12 mouse cellular contexts compared by ENCODE assay signal in the genomic region with DNA sequence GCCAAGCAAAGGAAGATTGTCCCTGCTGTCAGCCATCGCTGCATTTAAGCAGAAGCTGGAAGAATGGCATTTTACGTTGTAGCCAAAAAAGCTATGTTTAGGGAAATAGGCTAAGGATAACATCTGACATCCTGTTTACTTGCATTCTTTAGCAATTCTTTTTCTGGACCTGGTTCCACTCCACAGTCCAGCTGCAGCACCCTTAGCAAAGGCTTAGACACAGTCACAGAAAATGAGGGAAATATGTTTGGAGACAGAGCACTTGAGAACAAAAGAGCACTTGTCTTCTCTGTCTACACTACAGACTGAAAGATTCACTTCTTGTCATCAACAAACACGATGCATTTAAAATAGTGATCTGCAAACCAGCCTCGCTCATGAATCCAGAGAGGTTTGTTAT. TPM values are rescaled to one million over a fixed set of nuclear protein-coding genes. Genes with fewer than 3 reads are reported as not detected.
DNase-seq lines count a peak whose midpoint lies in the region; ATAC-seq and TF ChIP-seq lines count a peak whose summit lies in the region.
"Had no signal": no experiment of that assay in that cellular context is flagged by ENCODE, and none has a peak within 500 bp of the region (broad histone marks: within the 10 kb centered on the region; RNA-seq: fewer than 3 reads in every experiment).

No protein-coding gene starts in this region.

- WGBS in heart, embryonic 12.5 days = 47% methylated on average over 4 of the region's 4 CpGs
- WGBS in liver, embryonic 12.5 days (ENCODE audit: insufficient replicate concordance) = 58% methylated on average over 4 of the region's 4 CpGs
- WGBS in bone marrow, adult 2 months = 47% methylated on average over 4 of the region's 4 CpGs
- WGBS in liver, embryonic 15.5 days (ENCODE audit: insufficient replicate concordance) = 60% methylated on average over 4 of the region's 4 CpGs

- ATAC-seq in heart, embryonic 12.5 days (ENCODE audit: insufficient number of reproducible peaks, low FRiP score) = no peak
- no peak for ATAC-seq in liver, embryonic 12.5 days
- no peak for ATAC-seq in liver, embryonic 15.5 days (ENCODE audit: insufficient read depth)

- no peak for DNase-seq in heart, postnatal 14 days
- no peak for DNase-seq in liver
- no peak for DNase-seq in testis, postnatal 10 days (ENCODE audit: low spot score)
- no peak for DNase-seq in yolk sac, embryonic 10.5 days (ENCODE audit: low spot score)
- DNase-seq: adrenal gland, adult 2 months had no signal

- no peak overlapping the region for H3K4me3 ChIP-seq in heart, embryonic 12.5 days
- H3K4me3 ChIP-seq in liver, embryonic 12.5 days = no peak overlapping the region
- no peak overlapping the region for H3K4me3 ChIP-seq in bone marrow, adult 2 months (replicated peaks; ENCODE audit: control insufficient read depth, low read depth, low read length)
- no peak overlapping the region for H3K4me3 ChIP-seq in liver, embryonic 15.5 days (replicated peaks)
- H3K4me3 ChIP-seq: left cerebral cortex, adult 2 months; neural tube, embryonic 13.5 days had no signal

- no peak for TF ChIP-seq POLR2A in bone marrow, adult 2 months (IDR thresholded peaks at IDR 0.05; ENCODE audit: borderline replicate concordance, control insufficient read depth, low read depth, low read length)

- no peaks in the 10 kb centered on the region for H3K36me3 ChIP-seq in heart, embryonic 12.5 days
- H3K36me3 ChIP-seq in liver, embryonic 12.5 days = no peaks in the 10 kb centered on the region
- no peaks in the 10 kb centered on the region for H3K36me3 ChIP-seq in liver, embryonic 15.5 days (replicated peaks)
- H3K36me3 ChIP-seq: neural tube, embryonic 13.5 days had no signal

- H3K4me1 ChIP-seq in heart, embryonic 12.5 days (replicated peaks) = no peaks in the 10 kb centered on the region; the same call in 1 of the 2 replicates
- H3K4me1 ChIP-seq in liver, embryonic 12.5 days = no peaks in the 10 kb centered on the region
- H3K4me1 ChIP-seq in bone marrow, adult 2 months (ENCODE audit: control insufficient read depth, insufficient read depth, low read length) = no peaks in the 10 kb centered on the region
- H3K4me1 ChIP-seq in liver, embryonic 15.5 days (replicated peaks) = no peaks in the 10 kb centered on the region
- H3K4me1 ChIP-seq: neural tube, embryonic 13.5 days had no signal

- H3K9ac ChIP-seq in heart, embryonic 12.5 days = no peak overlapping the region
- H3K9ac ChIP-seq in liver, embryonic 12.5 days = no peak overlapping the region
- no peak overlapping the region for H3K9ac ChIP-seq in liver, embryonic 15.5 days
- H3K9ac ChIP-seq: hindbrain, embryonic 14.5 days; neural tube, embryonic 13.5 days had no signal

- no peaks in the 10 kb centered on the region for H3K27me3 ChIP-seq in heart, embryonic 12.5 days (replicated peaks)
- no peaks in the 10 kb centered on the region for H3K27me3 ChIP-seq in liver, embryonic 12.5 days (replicated peaks)
- H3K27me3 ChIP-seq in liver, embryonic 15.5 days = no peaks in the 10 kb centered on the region
- H3K27me3 ChIP-seq: neural tube, embryonic 13.5 days had no signal

- intact Hi-C loops in heart, postnatal 14 days (cut with DNase I) = no loop called here

- no peak overlapping the region for H3K27ac ChIP-seq in heart, embryonic 12.5 days (ENCODE audit: poor library complexity, severe bottlenecking)
- no peak overlapping the region for H3K27ac ChIP-seq in liver, embryonic 12.5 days
- H3K27ac ChIP-seq in bone marrow, adult 2 months (ENCODE audit: control insufficient read depth, insufficient read depth, low read depth, low read length, poor library complexity) = peak overlapping the region; percentile 80
- no peak overlapping the region for H3K27ac ChIP-seq in liver, embryonic 15.5 days (replicated peaks)
- H3K27ac ChIP-seq: hindbrain, embryonic 14.5 days; left cerebral cortex, adult 2 months; neural tube, embryonic 13.5 days had no signal

- H3K9me3 ChIP-seq in heart, embryonic 12.5 days (replicated peaks) = no peaks in the 10 kb centered on the region
- no peaks in the 10 kb centered on the region for H3K9me3 ChIP-seq in liver, embryonic 12.5 days (replicated peaks)
- no peaks in the 10 kb centered on the region for H3K9me3 ChIP-seq in liver, embryonic 15.5 days (replicated peaks)
- H3K9me3 ChIP-seq: neural tube, embryonic 13.5 days had no signal

- TF ChIP-seq CTCF in bone marrow, adult 2 months (IDR thresholded peaks at IDR 0.05; ENCODE audit: control insufficient read depth, insufficient read depth, low read length) = no peak

- peak overlapping the region; percentile 34; the same call in 1 of the 2 replicates for H3K4me2 ChIP-seq in heart, embryonic 12.5 days
- H3K4me2 ChIP-seq in liver, embryonic 12.5 days = peak overlapping the region; percentile 25; the same call in 1 of the 2 replicates
- H3K4me2 ChIP-seq in liver, embryonic 15.5 days = peak overlapping the region; percentile 13; the same call in 1 of the 2 replicates
- H3K4me2 ChIP-seq: hindbrain, embryonic 14.5 days; neural tube, embryonic 13.5 days had no signal

RNA-seq across cellular contexts. Expression of gene Arhgef6, which starts 0.7 kb away (rescaled TPM):
- polyA plus RNA-seq in heart, embryonic 12.5 days (2016; fragmentation: Nextera tagmentation; extraction: Ambion mirVana) = 33.6 and 36.1 TPM in 2 replicates
- total RNA-seq in heart, postnatal 14 days (2021) = 10 to 100 TPM; 50.7 to 63.4 TPM
- 4.5 and 5.7 TPM in 2 replicates for polyA plus RNA-seq in liver, embryonic 12.5 days (2016; fragmentation: Nextera tagmentation; extraction: Ambion mirVana)
- 14.0 and 30.7 TPM in 2 replicates for polyA plus RNA-seq in bone marrow, adult 2 months (2011; ENCODE audit: insufficient read depth, insufficient read length, low replicate concordance, missing spikeins)
- 5.5 and 5.7 TPM in 2 replicates for polyA plus RNA-seq in liver, embryonic 15.5 days (2015; fragmentation: Nextera tagmentation; extraction: Ambion mirVana)

RNA-seq across cellular contexts. Expression of gene Rbmx, which starts 53.6 kb away (rescaled TPM):
- polyA plus RNA-seq in heart, embryonic 12.5 days (2016; fragmentation: Nextera tagmentation; extraction: Ambion mirVana) = 87.5 and 93.0 TPM in 2 replicates
- total RNA-seq in heart, postnatal 14 days (2021) = 10 to 100 TPM; 32.9 to 35.8 TPM
- 36.4 and 37.2 TPM in 2 replicates for polyA plus RNA-seq in liver, embryonic 12.5 days (2016; fragmentation: Nextera tagmentation; extraction: Ambion mirVana)
- polyA plus RNA-seq in bone marrow, adult 2 months (2011; ENCODE audit: insufficient read depth, insufficient read length, low replicate concordance, missing spikeins) = 15.0 and 23.3 TPM in 2 replicates
- 24.0 and 24.8 TPM in 2 replicates for polyA plus RNA-seq in liver, embryonic 15.5 days (2015; fragmentation: Nextera tagmentation; extraction: Ambion mirVana)
